In genomic region chr4:149571209-149571608, GRCm38 (mm10) we compare ENCODE assay signal across 12 mouse cellular contexts. TPM values are rescaled to one million over a fixed set of nuclear protein-coding genes. Genes with fewer than 3 reads are reported as not detected.
DNase-seq lines count a peak whose midpoint lies in the region; ATAC-seq and TF ChIP-seq lines count a peak whose summit lies in the region.
"Had no signal": no experiment of that assay in that cellular context is flagged by ENCODE, and none has a peak within 500 bp of the region (broad histone marks: within the 10 kb centered on the region; RNA-seq: fewer than 3 reads in every experiment).

No protein-coding gene starts in this region.

- no peak overlapping the region for H3K4me2 ChIP-seq in heart, embryonic 11.5 days
- no peak overlapping the region for H3K4me2 ChIP-seq in limb, embryonic 14.5 days (replicated peaks; ENCODE audit: low read depth, low read length, severe bottlenecking)
- peak overlapping the region; percentile 16; the same call in 1 of the 2 replicates for H3K4me2 ChIP-seq in stomach, embryonic 16.5 days (ENCODE audit: low read depth, low read length)
- H3K4me2 ChIP-seq: hindbrain, embryonic 12.5 days had no signal

- ATAC-seq in heart, embryonic 11.5 days (replicated peaks; ENCODE audit: insufficient number of reproducible peaks, low FRiP score, low TSS enrichment), result no peak
- no peak for ATAC-seq in limb, embryonic 14.5 days (ENCODE audit: low FRiP score, low read depth)
- peak; percentile 42 for ATAC-seq in stomach, embryonic 16.5 days (ENCODE audit: insufficient read depth, low FRiP score)
- ATAC-seq in activated CD4-positive, CD25-positive, alpha-beta regulatory T cell, adult 4 months, result no peak
- ATAC-seq: forebrain, postnatal 0 days; liver, postnatal 0 days had no signal

- no peak for TF ChIP-seq POLR2A in thymus, adult 2 months (IDR thresholded peaks at IDR 0.05; ENCODE audit: control insufficient read depth, extremely low read depth, insufficient read depth, low read length, poor library complexity)
- TF ChIP-seq POLR2A in limb, embryonic 14.5 days (IDR thresholded peaks at IDR 0.05; ENCODE audit: borderline replicate concordance, extremely low read depth, insufficient read depth, insufficient read length), result no peak

- 67% methylated on average over 5 of the region's 5 CpGs for WGBS in heart, embryonic 11.5 days (ENCODE audit: insufficient replicate concordance)
- 86% methylated on average over 5 of the region's 5 CpGs for WGBS in thymus, adult 2 months
- 61% methylated on average over 5 of the region's 5 CpGs for WGBS in limb, embryonic 14.5 days
- 49% methylated on average over 5 of the region's 5 CpGs for WGBS in stomach, embryonic 16.5 days

- peaks cover 7% of the 10 kb centered on the region for H3K4me1 ChIP-seq in heart, embryonic 11.5 days (ENCODE audit: control insufficient read depth, insufficient read depth, low read length)
- H3K4me1 ChIP-seq in thymus, adult 2 months (replicated peaks; ENCODE audit: control insufficient read depth, insufficient read depth, low read length), result no peaks in the 10 kb centered on the region
- H3K4me1 ChIP-seq in limb, embryonic 14.5 days (ENCODE audit: control insufficient read depth, insufficient read depth, low read length), result peaks cover 18% of the 10 kb centered on the region
- peaks cover 34% of the 10 kb centered on the region for H3K4me1 ChIP-seq in stomach, embryonic 16.5 days (ENCODE audit: control insufficient read depth, insufficient read depth, low read length)

- H3K36me3 ChIP-seq in heart, embryonic 11.5 days (ENCODE audit: control insufficient read depth, insufficient read depth, low read length), result no peaks in the 10 kb centered on the region
- no peaks in the 10 kb centered on the region for H3K36me3 ChIP-seq in thymus, adult 2 months (ENCODE audit: control insufficient read depth, insufficient read depth, low read length)
- H3K36me3 ChIP-seq in limb, embryonic 14.5 days (ENCODE audit: control insufficient read depth, insufficient read depth, low read length), result no peaks in the 10 kb centered on the region
- no peaks in the 10 kb centered on the region for H3K36me3 ChIP-seq in stomach, embryonic 16.5 days (ENCODE audit: control insufficient read depth, insufficient read depth, low read length)
- H3K36me3 ChIP-seq: hindbrain, embryonic 12.5 days had no signal

- H3K27ac ChIP-seq in heart, embryonic 11.5 days (ENCODE audit: low read depth, low read length), result no peak overlapping the region
- H3K27ac ChIP-seq in thymus, adult 2 months (ENCODE audit: control insufficient read depth, insufficient read depth, low read length), result peak overlapping the region; percentile 15; the same call in 1 of the 2 replicates
- H3K27ac ChIP-seq in limb, embryonic 14.5 days (replicated peaks; ENCODE audit: low read depth, low read length), result 0 out of 2 replicates have a peak overlapping the region, but pooled peaks have one; percentile 38
- peak overlapping the region; percentile 46 for H3K27ac ChIP-seq in stomach, embryonic 16.5 days (ENCODE audit: low read length)
- H3K27ac ChIP-seq: hindbrain, embryonic 12.5 days had no signal

- H3K9me3 ChIP-seq in heart, embryonic 11.5 days (replicated peaks; ENCODE audit: control insufficient read depth, low read length), result no peaks in the 10 kb centered on the region
- no peaks in the 10 kb centered on the region for H3K9me3 ChIP-seq in limb, embryonic 14.5 days (ENCODE audit: control insufficient read depth, low read length)
- no peaks in the 10 kb centered on the region for H3K9me3 ChIP-seq in stomach, embryonic 16.5 days (replicated peaks; ENCODE audit: control insufficient read depth, low read length)
- H3K9me3 ChIP-seq: hindbrain, embryonic 12.5 days had no signal

- no peak for TF ChIP-seq CTCF in thymus, adult 2 months (IDR thresholded peaks at IDR 0.05; ENCODE audit: borderline replicate concordance, control insufficient read depth, extremely low read depth, insufficient read depth, low read length, poor library complexity)

- H3K4me3 ChIP-seq in heart, embryonic 11.5 days (ENCODE audit: low read depth, low read length), result no peak overlapping the region
- H3K4me3 ChIP-seq in thymus, adult 2 months (ENCODE audit: control insufficient read depth, insufficient read depth, low read length), result no peak overlapping the region
- H3K4me3 ChIP-seq in limb, embryonic 14.5 days (replicated peaks; ENCODE audit: low read length), result no peak overlapping the region
- H3K4me3 ChIP-seq in stomach, embryonic 16.5 days (replicated peaks; ENCODE audit: low read length), result no peak overlapping the region
- H3K4me3 ChIP-seq: hindbrain, embryonic 12.5 days; myocyte had no signal

- peaks cover 8% of the 10 kb centered on the region; the same call in 1 of the 2 replicates for H3K27me3 ChIP-seq in heart, embryonic 11.5 days (ENCODE audit: control insufficient read depth, insufficient read depth, low read length)
- no peaks in the 10 kb centered on the region for H3K27me3 ChIP-seq in thymus, adult 2 months (ENCODE audit: control insufficient read depth, insufficient read depth, low read length)
- H3K27me3 ChIP-seq in limb, embryonic 14.5 days (ENCODE audit: control insufficient read depth, insufficient read depth, low read length), result no peaks in the 10 kb centered on the region
- no peaks in the 10 kb centered on the region for H3K27me3 ChIP-seq in stomach, embryonic 16.5 days (ENCODE audit: control insufficient read depth, insufficient read depth, low read length)
- H3K27me3 ChIP-seq: hindbrain, embryonic 12.5 days had no signal

- DNase-seq in heart, adult 11 months, result peak; percentile 97
- DNase-seq in thymus, adult 2 months, result no peak
- no peak for DNase-seq in thymus, postnatal 4 days
- no peak for DNase-seq in limb, embryonic 14.5 days (ENCODE audit: low spot score)
- no peak for DNase-seq in urinary bladder, postnatal 36 days (ENCODE audit: low spot score in 2 of 2)
- DNase-seq: forebrain, postnatal 0 days; liver, postnatal 0 days had no signal

- H3K9ac ChIP-seq in heart, embryonic 11.5 days (ENCODE audit: low read depth, low read length), result no peak overlapping the region
- no peak overlapping the region for H3K9ac ChIP-seq in limb, embryonic 14.5 days (ENCODE audit: low read depth, low read length, severe bottlenecking)
- peak overlapping the region; percentile 4; the same call in 1 of the 2 replicates for H3K9ac ChIP-seq in stomach, embryonic 16.5 days (ENCODE audit: low read length)
- H3K9ac ChIP-seq: forebrain, postnatal 0 days; hindbrain, embryonic 12.5 days; liver, postnatal 0 days had no signal

RNA-seq across cellular contexts. Expression of gene Clstn1, which starts 15.1 kb away (rescaled TPM):
- 12.3 and 18.1 TPM in 2 replicates for polyA plus RNA-seq in heart, embryonic 11.5 days (2014; fragmentation: Nextera tagmentation; extraction: Ambion mirVana)
- polyA plus RNA-seq in thymus, adult 2 months (2012; rRNA removed), result 21.6 and 24.5 TPM in 2 replicates
- polyA plus RNA-seq in limb, embryonic 14.5 days (2012; rRNA removed), result 56.5 and 58.2 TPM in 2 replicates
- 51.2 and 61.1 TPM in 2 replicates for polyA plus RNA-seq in limb, embryonic 14.5 days (2014; fragmentation: Nextera tagmentation; extraction: Ambion mirVana)
- polyA plus RNA-seq in stomach, embryonic 16.5 days (2015; fragmentation: Nextera tagmentation; extraction: Ambion mirVana), result 14.7 and 14.9 TPM in 2 replicates
- polyA plus RNA-seq in activated CD4-positive, CD25-positive, alpha-beta regulatory T cell, adult 4 months (2017; shearing (Covaris generic)), result 1 to 10 TPM; 4.8 to 4.9 TPM

RNA-seq across cellular contexts. Expression of gene Ctnnbip1, which starts 53.2 kb away (rescaled TPM):
- polyA plus RNA-seq in heart, embryonic 11.5 days (2014; fragmentation: Nextera tagmentation; extraction: Ambion mirVana), result 36.3 and 36.8 TPM in 2 replicates
- 13.2 and 17.9 TPM in 2 replicates for polyA plus RNA-seq in thymus, adult 2 months (2012; rRNA removed)
- polyA plus RNA-seq in limb, embryonic 14.5 days (2012; rRNA removed), result 39.3 and 43.5 TPM in 2 replicates
- polyA plus RNA-seq in limb, embryonic 14.5 days (2014; fragmentation: Nextera tagmentation; extraction: Ambion mirVana), result 73.6 and 75.0 TPM in 2 replicates
- 56.2 and 57.3 TPM in 2 replicates for polyA plus RNA-seq in stomach, embryonic 16.5 days (2015; fragmentation: Nextera tagmentation; extraction: Ambion mirVana)
- polyA plus RNA-seq in activated CD4-positive, CD25-positive, alpha-beta regulatory T cell, adult 4 months (2017; shearing (Covaris generic)), result 1 to 10 TPM in 1 of 2 experiments, under 1 TPM in 1; 0.28 to 1.4 TPM
